Mouse (Mus musculus) layer of hippocampus, adult 2 months (tissue): ENCODE measurements around the gene Hs6st2. TPM values are rescaled to one million over a fixed set of nuclear protein-coding genes. Genes with fewer than 3 reads are reported as not detected.

Experiments used
- DNase-seq, 2 experiments: peaks; one replicate each; pipeline ENCODE4 v3.0.0; 2022; ENCODE audit warnings: low spot score in 2 of 2
- H3K27ac ChIP-seq: fragments of 200-600 bp; 2 replicates; pipeline ENCODE4 v1.8.1; 2022
- H3K4me3 ChIP-seq: fragments of 200-600 bp; 2 replicates; pipeline ENCODE4 v1.8.1; 2022; ENCODE audit warnings: mild to moderate bottlenecking
- CTCF ChIP-seq: fragments of 200-600 bp; conservative IDR thresholded peaks from 2 replicates; pipeline ENCODE4 v1.8.1; 2022; ENCODE audit warnings: antibody characterized with exemption, mild to moderate bottlenecking, moderate library complexity
- total RNA-seq, 2 experiments: library from RNA; stranded (reverse); gene quantifications; 2 replicates each; pipeline ENCODE4 v1.2.3; 2021

The Hs6st2 gene
- total RNA-seq, 2 experiments from 2014 or later = 24.0 to 25.9 TPM

GRCm38 (mm10) chrX:51531136-51531535 lies 150.5 kb downstream of the Hs6st2 start:
- Histone ChIP-seq H3K27ac (no peak overlapping the region), H3K4me3 (no peak overlapping the region)
- DNase-seq = no peak

GRCm38 (mm10) chrX:51528601-51529000 lies 153.1 kb downstream of the Hs6st2 start:
- no peak for DNase-seq
- TF ChIP-seq CTCF = no peak
- Histone ChIP-seq H3K27ac (no peak overlapping the region), H3K4me3 (no peak overlapping the region)

More at GRCm38 (mm10) chrX:51531136-51531535, 150.5 kb downstream of the Hs6st2 start:
- no peak for TF ChIP-seq CTCF

- Histone ChIP-seq H3K27ac (no peak overlapping the region), H3K4me3 (no peak overlapping the region)
- no peak for DNase-seq
- TF ChIP-seq CTCF = no peak
Measured at GRCm38 (mm10) chrX:51514831-51515230, 166.8 kb downstream of the Hs6st2 start.

- no peak overlapping the region for H3K27ac ChIP-seq
- no peak for TF ChIP-seq CTCF
- DNase-seq = no peak
- no peak overlapping the region for H3K4me3 ChIP-seq
Measured at GRCm38 (mm10) chrX:51506526-51506925, 175.1 kb downstream of the Hs6st2 start.

GRCm38 (mm10) chrX:51505691-51506090 lies 176.0 kb downstream of the Hs6st2 start:
- no peak overlapping the region for H3K27ac ChIP-seq
- DNase-seq = no peak
- no peak for TF ChIP-seq CTCF
- H3K4me3 ChIP-seq = no peak overlapping the region

- Histone ChIP-seq H3K27ac (no peak overlapping the region), H3K4me3 (no peak overlapping the region)
- TF ChIP-seq CTCF = no peak
- no peak for DNase-seq
Measured at GRCm38 (mm10) chrX:51503781-51504471, 177.7 kb downstream of the Hs6st2 start.

- TF ChIP-seq CTCF = peak; percentile 81
- DNase-seq = no peak
- Histone ChIP-seq H3K27ac (no peak overlapping the region), H3K4me3 (no peak overlapping the region)
Measured at GRCm38 (mm10) chrX:51497831-51498230, 183.8 kb downstream of the Hs6st2 start.

- no peak for TF ChIP-seq CTCF
Measured at GRCm38 (mm10) chrX:51488374-51488773, 193.3 kb downstream of the Hs6st2 start.

GRCm38 (mm10) chrX:51469411-51469810 lies 212.2 kb downstream of the Hs6st2 start:
- H3K4me3 ChIP-seq = no peak overlapping the region
- no peak overlapping the region for H3K27ac ChIP-seq
- TF ChIP-seq CTCF = no peak

More at GRCm38 (mm10) chrX:51488374-51488773, 193.3 kb downstream of the Hs6st2 start:
- DNase-seq = no peak
- H3K27ac ChIP-seq = no peak overlapping the region
- H3K4me3 ChIP-seq = no peak overlapping the region

GRCm38 (mm10) chrX:51461413-51461812 lies 220.2 kb downstream of the Hs6st2 start:
- Histone ChIP-seq H3K4me3 (no peak overlapping the region), H3K27ac (no peak overlapping the region)
- DNase-seq = no peak
- TF ChIP-seq CTCF = no peak

More at GRCm38 (mm10) chrX:51469411-51469810, 212.2 kb downstream of the Hs6st2 start:
- no peak for DNase-seq

GRCm38 (mm10) chrX:51443366-51443765 lies 238.3 kb downstream of the Hs6st2 start:
- Histone ChIP-seq H3K4me3 (no peak overlapping the region), H3K27ac (no peak overlapping the region)
- TF ChIP-seq CTCF = no peak
- no peak for DNase-seq

- DNase-seq = no peak
- Histone ChIP-seq H3K27ac (no peak overlapping the region), H3K4me3 (no peak overlapping the region)
- no peak for TF ChIP-seq CTCF
Measured at GRCm38 (mm10) chrX:51431706-51432105, 249.9 kb downstream of the Hs6st2 start.

- Histone ChIP-seq H3K4me3 (no peak overlapping the region), H3K27ac (no peak overlapping the region)
- TF ChIP-seq CTCF = no peak
- DNase-seq = no peak
Measured at GRCm38 (mm10) chrX:51425031-51425430, 256.6 kb downstream of the Hs6st2 start.

- no peak for DNase-seq
- no peak overlapping the region for H3K27ac ChIP-seq
- no peak for TF ChIP-seq CTCF
- no peak overlapping the region for H3K4me3 ChIP-seq
Measured at GRCm38 (mm10) chrX:51410289-51410688, 271.4 kb downstream of the Hs6st2 start.
